Mouse (Mus musculus): Measurements from ENCODE around the gene Lrmda. TPM values are rescaled to one million over a fixed set of nuclear protein-coding genes. Genes with fewer than 3 reads are reported as not detected.

The Lrmda gene
- total and polyA plus RNA-seq, 3 experiments, result 5.1 to 5.9 TPM; not detected in 1

GRCm38 (mm10) chr14:22023533-22023932, 4.0 kb downstream of the Lrmda start:
- H3K27ac ChIP-seq (ENCODE audit: control insufficient read depth, low read depth, low read length), result peak overlapping the region; percentile 50
- H3K9me3 ChIP-seq (replicated peaks; ENCODE audit: insufficient read depth, low read length), result no peaks in the 10 kb centered on the region
- H3K9ac ChIP-seq (ENCODE audit: control insufficient read depth, low read depth, low read length, poor library complexity, severe bottlenecking), result peak overlapping the region; percentile 40; the same call in 1 of the 2 replicates
- H3K27me3 ChIP-seq (ENCODE audit: control insufficient read depth in 1 of 2, insufficient read depth in 2 of 2, low read length in 2 of 2), result no peaks in the 10 kb centered on the region
- peaks cover 0 to 5% of the 10 kb centered on the region in 2 experiments; a peak in 2 of 4 replicates for H3K36me3 ChIP-seq (ENCODE audit: control insufficient read depth in 1 of 2, insufficient read depth in 2 of 2, low read length in 2 of 2)
- H3K4me3 ChIP-seq (ENCODE audit: control insufficient read depth in 1 of 2, insufficient read depth in 1 of 2, low read depth in 2 of 2, low read length in 2 of 2), result no peak overlapping the region
- DNase-seq (ENCODE audit: low read depth, low spot score), result peak; percentile 76
- H3K4me1 ChIP-seq (ENCODE audit: control insufficient read depth in 1 of 2, insufficient read depth in 2 of 2, low read length in 2 of 2), result peaks cover 6 to 8% of the 10 kb centered on the region in 2 experiments; a peak in 3 of 4 replicates
- H3K79me2 ChIP-seq (ENCODE audit: control insufficient read depth, insufficient read depth, low read length, poor library complexity), result no peaks in the 10 kb centered on the region; the same call in none of the 2 replicates
- TF ChIP-seq TBP (IDR thresholded peaks at IDR 0.05; ENCODE audit: low read depth, low read length), result no peak
- peak; percentile 31; the same call in 1 of the 2 replicates for TF ChIP-seq MAX (IDR thresholded peaks at IDR 0.05; ENCODE audit: low read length)
- TF ChIP-seq MAZ (IDR thresholded peaks at IDR 0.05; ENCODE audit: low read depth, low read length), result no peak
- TF ChIP-seq KAT2A (conservative IDR thresholded peaks at IDR 0.05; ENCODE audit: low read depth, low read length), result no peak
- 0 out of 2 replicates have a peak, but pooled peaks have one; percentile 21 for TF ChIP-seq NRF1 (IDR thresholded peaks at IDR 0.05; ENCODE audit: insufficient read depth, low read depth, low read length, poor library complexity, severe bottlenecking)
- peak in 1 of 2 experiments; percentile 63; a peak in 2 of 4 replicates for TF ChIP-seq EP300 (IDR thresholded peaks at IDR 0.05; ENCODE audit: low read depth in 1 of 2, low read length in 2 of 2)
- peak; percentile 57; the same call in 1 of the 2 replicates for TF ChIP-seq GATA1 (IDR thresholded peaks at IDR 0.05; ENCODE audit: low read depth, low read length)
- TF ChIP-seq TAL1 (IDR thresholded peaks at IDR 0.05; ENCODE audit: low read length), result no peak
- TF ChIP-seq ZKSCAN1 (IDR thresholded peaks at IDR 0.05; ENCODE audit: low read depth, low read length), result no peak
- no peak for TF ChIP-seq GABPA (IDR thresholded peaks at IDR 0.05; ENCODE audit: low read depth, low read length)
- TF ChIP-seq RAD21 (IDR thresholded peaks at IDR 0.05; ENCODE audit: low read depth, low read length), result no peak
- no peak for TF ChIP-seq MXI1 (IDR thresholded peaks at IDR 0.05; ENCODE audit: low read depth, low read length)
- TF ChIP-seq NELFE (IDR thresholded peaks at IDR 0.05; ENCODE audit: low read depth, low read length), result 0 out of 2 replicates have a peak, but pooled peaks have one; percentile 15
- no peak for TF ChIP-seq ZNF384 (IDR thresholded peaks at IDR 0.05; ENCODE audit: low read depth, low read length)

GRCm38 (mm10) chr14:22035900-22036299, 16.4 kb downstream of the Lrmda start:
- DNase-seq (ENCODE audit: low read depth, low spot score), result no peak
- H3K27me3 ChIP-seq (ENCODE audit: control insufficient read depth in 1 of 2, insufficient read depth in 2 of 2, low read length in 2 of 2), result no peaks in the 10 kb centered on the region
- H3K79me2 ChIP-seq (ENCODE audit: control insufficient read depth, insufficient read depth, low read length, poor library complexity), result no peaks in the 10 kb centered on the region
- H3K9me3 ChIP-seq (replicated peaks; ENCODE audit: insufficient read depth, low read length), result no peaks in the 10 kb centered on the region
- H3K27ac ChIP-seq (ENCODE audit: control insufficient read depth, low read depth, low read length), result no peak overlapping the region
- no peak overlapping the region for H3K9ac ChIP-seq (ENCODE audit: control insufficient read depth, low read depth, low read length, poor library complexity, severe bottlenecking)
- no peak for TF ChIP-seq JUND (IDR thresholded peaks at IDR 0.05; ENCODE audit: low read depth, low read length)
- no peak for TF ChIP-seq RCOR1 (IDR thresholded peaks at IDR 0.05; ENCODE audit: low read depth, low read length)
- no peak for TF ChIP-seq USF2 (IDR thresholded peaks at IDR 0.05; ENCODE audit: borderline replicate concordance in 1 of 2, insufficient read depth in 1 of 2, low read depth in 1 of 2, low read length in 2 of 2)
- TF ChIP-seq TBP (IDR thresholded peaks at IDR 0.05; ENCODE audit: low read depth, low read length), result no peak
- TF ChIP-seq MEF2A (IDR thresholded peaks at IDR 0.05; ENCODE audit: extremely low read depth, insufficient replicate concordance, low read depth, low read length, poor library complexity, severe bottlenecking), result no peak
- no peak for TF ChIP-seq CHD2 (IDR thresholded peaks at IDR 0.05; ENCODE audit: low read length)
- TF ChIP-seq GABPA (IDR thresholded peaks at IDR 0.05; ENCODE audit: low read depth, low read length), result no peak
- no peak for TF ChIP-seq HCFC1 (IDR thresholded peaks at IDR 0.05; ENCODE audit: low read depth, low read length)
- H3K4me3 ChIP-seq (ENCODE audit: control insufficient read depth in 1 of 2, insufficient read depth in 1 of 2, low read depth in 2 of 2, low read length in 2 of 2), result no peak overlapping the region
- H3K4me1 ChIP-seq (ENCODE audit: control insufficient read depth in 1 of 2, insufficient read depth in 2 of 2, low read length in 2 of 2), result no peaks in the 10 kb centered on the region
- no peaks in the 10 kb centered on the region for H3K36me3 ChIP-seq (ENCODE audit: control insufficient read depth in 1 of 2, insufficient read depth in 2 of 2, low read length in 2 of 2)
